Comparison of ENCODE assay signal across 8 mouse cellular contexts in genomic region chr4:149307596-149308490, GRCm38 (mm10). TPM values are rescaled to one million over a fixed set of nuclear protein-coding genes. Genes with fewer than 3 reads are reported as not detected.
A peak's percentile ranks its signal among the peaks of the same experiment; 100 is the strongest.
DNase-seq lines count a peak whose midpoint lies in the region; ATAC-seq lines count a peak whose summit lies in the region.

Gene Kif1b, minus strand, starts transcription at chr4:149307693.

- peak within 1 kb of the TSS; percentile 94 for H3K4me3 ChIP-seq in megakaryocyte, embryonic 14.5 days (replicated peaks)

- H3K4me1 ChIP-seq in megakaryocyte, embryonic 14.5 days = peaks cover 25% of the 10 kb centered on the region

- H3K36me3 ChIP-seq in megakaryocyte, embryonic 14.5 days (replicated peaks; ENCODE audit: low read length) = no peaks in the 10 kb centered on the region

- ATAC-seq in common myeloid progenitor, adult 5-6 weeks (replicated peaks; ENCODE audit: low read depth, poor library complexity, severe bottlenecking) = peak; percentile 97

- H3K27me3 ChIP-seq in megakaryocyte, embryonic 14.5 days (replicated peaks) = peaks cover 40% of the 10 kb centered on the region

- H3K9me3 ChIP-seq in megakaryocyte, embryonic 14.5 days = no peaks in the 10 kb centered on the region

- peak; percentile 99 for DNase-seq in ZHBTc4 (ENCODE audit: low read depth, low spot score)
- peak; percentile 98 for DNase-seq in gastrocnemius, adult 8-10 months (ENCODE audit: low spot score in 2 of 2)
- peak; percentile 92 for DNase-seq in hindlimb bud, embryonic 11.5 days (ENCODE audit: extremely low spot score, low read depth, low spot score)
- peak; percentile 97 to 99 for DNase-seq in left cerebral cortex, adult 8-10 months (ENCODE audit: low spot score in 2 of 2)
- DNase-seq in right cerebral cortex, postnatal 10 days (ENCODE audit: low spot score in 2 of 2) = peak; percentile 98 to 99
- peak; percentile 100 for DNase-seq in urinary bladder, postnatal 25 days (ENCODE audit: low spot score)

RNA-seq across cellular contexts. Expression of gene Kif1b, which starts in this region (rescaled TPM):
- total RNA-seq in common myeloid progenitor, adult 5-6 weeks (2017) = 6.0 and 6.6 TPM in 2 replicates
- 100 to 1,000 TPM; 281 to 318 (median 297) TPM for total RNA-seq in gastrocnemius, adult 8-10 months (2022)
- 100 to 1,000 TPM; 419 to 466 (median 440) TPM for total RNA-seq in left cerebral cortex, adult 8-10 months (2022)
- polyA plus RNA-seq in megakaryocyte, embryonic 14.5 days (2012; ENCODE audit: insufficient read depth, low replicate concordance) = 0.87 TPM in 1 of 2 replicates, not detected in the other

Comparison
In these comparisons a context has a peak if more than half of its experiments do, and no peak if none do; other contexts are left out.
1. Peak in every context shown above with its lines: DNase-seq, ATAC-seq and H3K4me3 ChIP-seq.
2. RNA of gene Kif1b (total RNA-seq): 419 to 466 TPM in left cerebral cortex, adult 8-10 months and 281 to 318 TPM in gastrocnemius, adult 8-10 months; 6.0 to 6.6 TPM in common myeloid progenitor, adult 5-6 weeks; every median in the first group is over 10 times any median in the second.